Mouse (Mus musculus) spleen, adult 18-20 months (tissue): Measurements from ENCODE around the gene Ankle2.

Experiments used
- DNase-seq, 2 experiments: peaks; one replicate each; pipeline ENCODE4 v3.0.0; 2022; ENCODE audit warnings: mixed read lengths in 2 of 2

Ankle2 gene

DNA sequence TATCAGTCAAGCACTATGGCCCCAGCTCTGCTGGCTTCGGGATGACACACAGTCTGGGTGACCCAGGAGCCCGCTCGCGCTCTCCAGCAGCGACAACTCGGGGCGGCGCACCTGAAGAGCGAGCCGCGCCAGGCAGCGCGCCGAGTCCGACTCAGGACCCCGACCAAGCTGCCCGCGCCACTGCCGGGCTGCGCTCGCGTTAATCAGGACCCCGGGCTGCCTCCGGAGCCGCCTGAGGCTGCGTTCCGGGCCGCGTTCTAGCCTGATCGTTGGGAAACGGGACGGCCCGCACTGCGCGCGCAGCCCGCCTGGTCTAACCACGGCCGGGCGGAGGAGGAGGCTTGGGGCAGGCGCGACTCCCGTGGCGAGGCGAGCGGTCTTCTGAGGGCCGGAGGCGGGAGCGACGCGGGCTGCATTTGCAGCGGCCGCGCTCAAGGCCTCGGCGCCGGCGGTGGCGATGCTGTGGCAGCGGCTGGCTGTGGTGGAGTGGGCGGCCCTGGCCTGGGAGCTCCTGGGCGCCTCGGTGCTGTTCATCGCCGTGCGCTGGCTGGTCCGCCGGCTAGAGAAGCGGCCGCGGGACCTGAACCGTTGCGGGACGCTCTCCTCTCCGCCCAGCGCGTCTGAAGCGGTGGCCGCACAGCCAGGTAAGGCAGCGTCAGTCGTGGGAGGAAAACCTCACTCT lies at the start of gene Ankle2:
Gene Ankle2, plus strand, starts transcription at position 225 of the 682 bp plus-strand sequence.
- DNase-seq: peak; percentile 82 to 94

DNA sequence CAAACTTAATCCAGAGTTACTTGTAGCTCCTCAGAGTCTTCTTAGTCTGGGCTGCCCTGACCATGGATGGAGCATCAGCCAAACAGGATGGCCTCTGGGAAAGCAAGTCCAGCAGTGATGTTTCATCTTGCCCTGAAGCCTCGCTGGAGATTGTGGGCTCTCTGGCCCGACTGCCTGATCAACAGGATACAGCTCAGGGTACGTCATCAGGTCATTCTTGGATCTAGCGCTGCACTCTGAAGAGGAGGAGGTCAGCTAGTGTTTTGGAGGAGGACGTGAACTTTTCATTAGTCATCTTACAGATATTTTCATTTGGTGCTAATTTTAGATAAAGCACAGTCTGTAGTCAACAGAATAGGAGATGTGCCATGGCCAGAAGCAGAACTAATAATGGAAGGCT lies 49.1 kb upstream of the Ankle2 start:
- no peak for DNase-seq

DNA sequence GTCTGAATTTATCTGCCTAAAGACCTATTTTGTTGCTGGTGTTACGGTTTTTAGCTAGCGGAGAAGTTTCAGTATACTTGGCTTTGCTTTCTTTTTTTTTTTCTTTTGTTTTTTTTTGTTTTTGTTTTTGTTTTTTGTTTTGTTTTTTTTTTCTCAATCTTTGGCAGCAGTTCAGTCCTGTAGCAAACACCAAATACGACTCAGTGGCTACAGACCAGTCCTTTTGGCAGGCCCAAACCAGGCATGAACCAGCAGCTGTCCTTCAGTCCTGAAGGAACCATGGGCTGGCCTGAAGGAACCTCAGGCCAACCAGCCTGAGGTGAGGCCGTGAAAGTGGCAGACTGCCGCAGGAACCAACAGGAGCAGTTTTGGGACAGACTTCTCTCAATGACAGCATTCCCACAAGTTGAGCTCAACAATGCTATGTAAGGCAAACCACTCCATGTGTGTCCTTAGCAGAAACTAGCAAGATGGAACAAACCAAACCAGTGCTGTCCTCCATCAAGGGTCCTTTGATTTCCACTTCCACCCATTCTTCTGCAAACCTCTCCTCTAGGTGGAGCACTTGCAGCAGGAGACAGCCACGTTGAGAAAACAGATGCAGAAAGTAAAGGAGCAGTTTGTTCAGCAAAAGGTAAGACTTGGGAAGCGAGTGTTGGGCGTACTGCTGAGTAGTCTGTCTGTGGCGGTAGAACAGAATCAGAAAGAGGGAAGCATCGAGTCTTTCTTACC lies 27.5 kb upstream of the Ankle2 start:
- no peak for DNase-seq

DNA sequence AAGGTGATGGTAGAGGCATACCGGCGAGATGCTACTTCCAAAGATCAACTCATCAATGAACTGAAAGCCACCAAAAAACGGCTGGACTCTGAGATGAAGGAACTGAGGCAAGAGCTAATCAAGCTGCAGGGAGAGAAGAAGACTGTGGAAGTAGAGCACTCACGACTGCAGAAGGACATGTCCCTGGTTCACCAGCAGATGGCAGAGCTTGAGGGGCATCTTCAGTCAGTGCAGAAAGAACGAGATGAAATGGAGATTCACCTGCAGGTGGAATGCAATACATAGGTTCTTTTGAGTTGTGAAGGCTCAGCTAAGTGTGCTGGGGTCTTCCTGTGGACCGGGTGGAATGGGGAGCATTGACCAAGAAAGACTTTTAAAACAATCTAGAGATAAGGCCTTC lies 26.0 kb upstream of the Ankle2 start:
- no peak for DNase-seq

DNA sequence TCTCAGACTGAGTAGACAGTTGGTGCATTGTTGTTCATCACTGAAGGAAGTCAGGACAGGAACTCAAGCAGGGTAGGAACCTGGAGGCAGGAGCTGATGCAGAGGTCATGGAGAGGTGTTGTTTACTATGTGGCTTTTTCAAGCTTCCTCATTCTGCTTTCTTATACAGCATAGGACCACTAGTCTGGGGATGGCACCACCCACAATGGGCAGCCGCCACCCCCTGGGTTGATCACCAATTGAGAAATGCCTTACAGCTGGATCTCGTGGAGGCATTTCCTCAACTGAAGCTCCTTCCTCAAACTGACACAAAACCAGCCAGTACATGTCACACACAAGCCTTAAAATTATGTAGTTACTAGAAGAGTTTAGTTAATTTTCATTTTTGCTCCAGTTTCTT lies 19.5 kb upstream of the Ankle2 start:
- no peak for DNase-seq

DNA sequence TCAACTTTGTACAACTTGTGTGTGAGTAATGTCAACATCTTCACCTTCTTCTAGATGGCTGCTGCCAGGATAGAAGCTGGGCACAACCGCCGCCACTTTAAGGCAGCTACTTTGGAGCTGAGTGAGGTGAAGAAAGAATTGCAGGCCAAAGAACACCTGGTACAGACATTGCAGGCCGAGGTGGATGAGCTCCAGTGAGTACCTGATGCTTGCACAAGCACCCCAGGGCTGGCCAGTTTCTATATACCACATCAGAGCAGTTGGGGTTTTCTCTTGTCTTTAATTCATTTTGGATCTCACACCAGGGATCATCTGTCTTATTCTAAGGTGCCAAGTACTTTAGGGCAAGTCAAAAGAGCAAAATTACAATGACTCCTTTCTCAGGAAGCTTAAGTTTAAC lies 14.0 kb upstream of the Ankle2 start:
- no peak for DNase-seq

DNA sequence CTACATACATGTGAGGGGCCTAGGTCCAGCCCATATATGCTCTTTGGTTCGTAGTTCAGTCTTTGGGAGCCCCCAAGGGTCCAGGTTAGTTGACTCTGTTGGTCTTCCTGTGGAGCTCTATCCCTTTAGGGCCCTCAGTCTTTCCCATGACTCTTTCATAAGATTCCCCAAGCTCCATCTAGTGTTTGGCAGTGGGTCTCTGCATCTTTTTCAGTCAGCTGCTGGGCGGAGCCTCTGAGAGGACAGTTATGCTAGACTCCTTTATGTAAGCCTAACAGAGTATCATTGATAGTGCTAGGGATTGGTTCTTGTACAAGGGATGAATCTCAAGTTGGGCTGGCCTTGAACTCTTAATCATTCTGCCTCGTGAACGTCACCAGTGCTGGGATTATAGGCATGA lies 10.5 kb upstream of the Ankle2 start:
- no peak for DNase-seq

DNA sequence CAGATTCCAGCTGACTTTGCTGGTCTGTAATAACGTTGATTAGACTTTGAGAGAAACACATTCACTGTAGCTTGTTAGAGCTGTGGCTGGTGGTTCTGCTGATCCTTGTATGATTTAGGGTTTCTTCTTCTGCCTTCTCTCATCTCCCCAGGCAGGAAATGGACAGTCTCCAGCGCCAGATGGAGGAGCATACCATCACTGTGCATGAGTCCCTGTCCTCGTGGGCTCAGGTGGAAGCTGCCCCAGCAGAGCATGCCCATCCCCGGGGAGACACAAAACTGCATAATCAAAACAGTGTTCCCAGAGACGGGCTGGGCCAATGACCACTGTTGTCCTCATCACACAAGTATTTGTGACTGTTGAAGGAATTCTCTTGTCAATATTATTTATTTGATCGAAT lies 8.0 kb upstream of the Ankle2 start:
- no peak for DNase-seq

DNA sequence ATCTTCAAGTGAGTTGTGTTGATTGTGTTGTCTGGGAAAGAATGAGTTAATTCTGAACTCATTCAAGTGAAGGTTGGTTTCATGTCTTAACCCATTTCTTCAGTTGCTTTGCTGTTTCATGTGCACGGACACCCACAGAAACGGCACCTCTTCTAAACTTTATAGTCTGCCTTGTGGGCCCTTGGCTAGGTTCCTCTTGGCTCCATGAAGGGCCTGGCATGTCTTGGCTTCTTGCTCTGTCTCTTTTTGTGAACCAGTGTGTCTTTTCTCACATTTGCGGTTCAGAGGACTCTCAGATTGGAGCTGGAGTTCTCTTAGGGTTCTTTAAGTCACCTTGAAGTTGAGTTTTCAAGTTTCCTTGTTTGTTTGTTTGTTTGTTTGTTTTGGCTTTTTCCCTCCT lies 5.7 kb upstream of the Ankle2 start:
- no peak for DNase-seq

DNA sequence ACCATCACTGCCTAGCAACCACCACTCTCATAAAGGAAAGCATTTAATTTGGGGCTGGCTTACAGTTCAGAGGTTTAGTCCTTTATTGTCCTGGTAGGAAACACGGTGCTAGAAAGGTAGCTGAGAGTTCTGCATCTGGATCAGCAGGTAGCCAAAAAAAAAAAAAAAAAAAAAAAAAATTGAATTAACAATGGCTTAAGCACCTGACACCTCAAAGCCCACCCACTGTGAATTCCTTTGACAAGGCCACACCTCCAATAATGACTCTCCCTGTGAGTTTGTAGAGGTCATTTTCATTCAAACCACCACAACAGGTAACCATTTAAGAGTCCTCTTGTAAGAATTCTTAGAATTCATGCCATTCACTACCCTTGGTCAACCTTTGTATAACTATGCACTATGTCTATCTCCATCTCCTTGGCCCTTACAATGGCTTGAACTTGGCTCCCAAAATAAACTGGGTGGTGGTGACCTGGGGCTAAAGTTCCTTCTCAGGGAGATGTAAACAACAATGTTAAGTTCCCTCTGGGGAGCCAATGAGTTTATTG lies 3.4 kb upstream of the Ankle2 start:
- DNase-seq: no peak

DNA sequence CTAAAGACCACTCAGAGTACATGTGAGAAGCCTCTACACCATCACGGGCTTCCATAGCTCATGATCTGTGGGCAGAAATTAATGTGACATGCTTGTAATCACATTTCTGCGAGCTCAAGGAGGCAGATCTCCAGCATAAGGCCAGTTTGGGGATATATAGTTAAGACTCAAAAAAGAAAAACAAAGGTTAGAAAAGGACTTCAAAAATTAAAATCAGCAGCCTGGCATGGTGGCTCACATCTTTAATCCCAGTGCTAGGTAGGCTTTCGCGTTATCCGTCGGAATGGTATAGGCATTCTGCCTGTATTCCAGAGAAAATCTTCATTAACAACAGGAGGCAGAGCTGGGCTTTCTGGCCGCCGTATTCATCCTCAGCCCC lies 414 bp upstream of the Ankle2 start:
- no peak for DNase-seq

DNA sequence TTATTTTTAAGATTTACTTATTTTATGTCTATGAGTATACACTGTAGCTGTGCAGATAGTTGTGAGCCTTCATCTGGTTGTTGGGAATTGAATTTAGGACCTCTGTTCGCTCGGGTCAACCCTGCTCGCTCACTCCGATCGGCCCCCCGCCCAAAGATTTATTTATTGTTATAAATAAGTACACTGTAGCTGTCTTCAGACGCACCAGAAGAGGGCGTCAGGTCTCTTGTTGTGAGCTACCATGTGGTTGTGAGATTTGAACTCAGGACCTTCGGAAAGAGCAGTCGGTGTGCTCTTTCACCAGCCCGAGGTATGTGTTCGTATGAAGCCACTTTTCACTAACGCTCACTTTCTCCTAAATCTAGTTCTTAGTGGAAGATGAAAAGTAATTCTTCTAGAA lies 834 bp downstream of the Ankle2 start:
- DNase-seq: no peak

DNA sequence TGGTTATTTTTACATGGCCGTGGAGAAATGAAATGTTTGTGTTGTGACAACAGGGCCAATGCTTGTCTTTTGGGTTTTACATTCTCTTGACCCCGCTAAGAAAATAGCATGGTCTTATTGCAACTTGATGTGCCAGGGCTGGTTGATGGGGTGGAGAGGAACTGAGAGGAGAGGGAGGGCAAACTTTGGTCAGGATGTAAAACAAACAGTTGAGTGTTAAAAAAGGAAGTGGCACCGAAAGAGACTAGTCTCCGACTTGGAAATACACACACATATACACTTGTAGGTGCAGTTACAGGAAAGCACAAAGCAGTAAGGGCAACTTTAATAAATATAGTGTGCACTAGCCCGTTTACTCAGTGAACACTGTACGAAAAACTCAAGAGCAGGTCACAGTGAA lies 1.5 kb downstream of the Ankle2 start:
- no peak for DNase-seq

DNA sequence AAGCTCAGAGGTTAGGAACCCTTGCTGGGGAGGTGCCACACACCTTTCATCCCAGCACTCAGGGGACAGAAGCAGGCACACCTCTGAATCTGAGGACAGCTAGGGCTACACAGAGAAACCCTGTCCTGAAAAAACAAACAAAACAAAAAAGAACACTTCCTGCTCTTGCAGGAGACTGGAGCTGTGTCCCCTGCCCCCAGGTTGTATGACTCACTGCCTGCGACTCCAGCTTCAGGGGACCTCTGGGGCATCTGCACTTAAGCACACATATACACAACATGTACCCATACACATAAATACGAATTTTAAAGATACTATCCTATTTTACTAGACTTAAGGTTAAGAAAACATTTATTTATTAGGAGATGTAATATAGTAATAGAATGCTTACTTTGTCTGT lies 13.3 kb downstream of the Ankle2 start:
- DNase-seq: no peak

DNA sequence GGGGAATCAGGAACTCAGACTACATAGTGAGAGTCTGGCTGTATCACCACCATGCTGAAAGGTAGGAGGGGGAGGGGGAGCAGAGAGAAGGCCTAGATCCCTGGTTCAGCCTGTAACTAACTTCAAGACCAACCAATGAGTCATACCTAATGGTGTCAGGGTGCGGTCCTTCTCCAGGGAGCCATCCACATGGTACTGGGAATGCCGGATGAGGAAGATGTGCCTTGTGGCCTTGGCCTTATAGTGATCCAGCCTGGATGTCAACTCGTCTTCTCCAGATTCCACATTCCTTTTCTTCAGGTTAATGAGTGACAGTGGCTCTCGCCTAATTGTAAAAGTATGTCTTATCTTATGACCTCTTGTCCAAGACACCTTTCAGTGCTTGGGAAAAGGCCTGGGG lies 36.1 kb downstream of the Ankle2 start:
- no peak for DNase-seq

DNA sequence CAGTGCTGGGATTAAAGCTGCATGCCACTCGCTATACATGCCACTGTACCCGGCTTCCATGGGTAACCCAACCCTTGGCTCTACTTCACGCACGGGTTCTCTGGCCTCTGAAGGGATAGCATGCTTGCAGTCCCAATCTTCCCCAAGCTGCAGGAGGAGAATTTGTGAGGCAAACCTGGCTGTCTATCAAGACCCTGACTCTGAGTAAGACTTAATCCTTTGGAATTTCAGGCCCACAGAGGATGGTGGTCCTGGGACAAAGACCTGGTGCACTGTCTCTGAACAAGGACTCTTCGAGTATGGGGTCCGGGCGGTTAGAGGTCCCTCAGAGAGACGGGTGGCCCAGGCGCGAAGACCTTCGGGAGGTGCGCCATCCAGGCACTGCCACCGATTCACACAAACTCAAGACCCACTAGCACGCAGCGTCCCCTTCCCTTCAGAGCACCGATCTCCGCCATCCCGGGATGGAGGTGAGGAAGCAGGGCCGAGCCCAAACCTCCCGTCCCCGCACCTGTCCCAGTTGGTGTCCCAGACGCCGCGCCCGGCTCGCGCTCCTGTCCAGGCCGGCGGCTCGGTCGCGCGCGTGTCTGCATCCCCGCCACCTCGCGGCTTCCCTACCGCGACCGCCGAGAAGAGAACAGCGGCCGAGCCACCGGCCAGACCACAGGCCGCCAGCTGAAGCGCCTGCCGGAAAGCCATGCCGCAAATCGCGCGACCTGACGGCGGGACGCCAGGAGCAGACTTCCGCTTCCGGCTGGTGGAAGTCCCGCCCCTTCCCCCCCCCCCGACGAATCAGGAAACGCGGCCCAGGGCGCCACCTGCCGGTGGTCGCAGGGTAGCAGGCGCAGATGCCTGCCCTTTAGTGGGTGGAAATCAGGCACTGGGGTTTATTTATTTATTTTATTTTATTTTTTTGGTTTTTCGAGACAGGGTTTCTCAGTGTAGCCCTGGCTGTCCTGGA lies 38.6 kb downstream of the Ankle2 start, which contains the start of gene Pgam5:
Gene Pgam5, minus strand, starts transcription at position 773 of the 961 bp plus-strand sequence.
- peak; percentile 77 to 85 for DNase-seq

DNA sequence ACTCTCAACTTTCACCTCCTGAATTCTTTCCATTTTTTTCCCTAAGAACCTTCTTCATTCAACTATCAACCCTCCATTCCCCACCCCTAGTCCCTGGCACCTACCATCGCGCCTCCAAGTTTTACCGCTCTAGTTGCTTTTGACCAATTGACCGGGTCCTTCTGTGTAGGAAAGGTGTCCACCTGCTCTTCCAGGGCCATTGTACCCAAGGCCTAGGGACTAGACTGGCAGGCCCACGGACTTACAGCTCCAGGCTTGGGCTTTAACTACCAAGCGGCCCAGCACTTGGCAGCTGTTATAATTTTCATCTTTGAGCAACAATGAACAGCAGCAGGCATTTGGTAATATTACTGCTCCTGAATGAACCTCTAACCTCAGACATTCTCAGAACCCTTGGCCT lies 39.4 kb downstream of the Ankle2 start:
- no peak for DNase-seq

DNA sequence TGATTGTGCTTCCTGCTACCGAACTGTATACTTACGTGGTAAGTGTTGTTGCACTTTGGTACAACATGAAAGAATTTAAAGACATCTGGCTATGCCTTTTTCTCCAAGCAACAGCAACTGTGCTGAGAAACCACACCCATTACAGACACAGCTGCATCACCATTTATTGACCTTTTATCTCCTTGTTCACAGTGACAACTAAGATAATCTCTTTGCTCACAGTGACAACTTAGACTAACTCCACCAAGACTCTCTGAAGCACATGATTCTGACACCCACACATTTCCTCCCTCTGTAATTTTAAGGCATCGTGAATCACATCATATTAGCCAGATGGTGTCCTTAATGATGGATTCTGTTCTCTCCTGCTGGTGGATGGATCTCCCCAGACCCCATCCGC lies 43.3 kb downstream of the Ankle2 start:
- no peak for DNase-seq

DNA sequence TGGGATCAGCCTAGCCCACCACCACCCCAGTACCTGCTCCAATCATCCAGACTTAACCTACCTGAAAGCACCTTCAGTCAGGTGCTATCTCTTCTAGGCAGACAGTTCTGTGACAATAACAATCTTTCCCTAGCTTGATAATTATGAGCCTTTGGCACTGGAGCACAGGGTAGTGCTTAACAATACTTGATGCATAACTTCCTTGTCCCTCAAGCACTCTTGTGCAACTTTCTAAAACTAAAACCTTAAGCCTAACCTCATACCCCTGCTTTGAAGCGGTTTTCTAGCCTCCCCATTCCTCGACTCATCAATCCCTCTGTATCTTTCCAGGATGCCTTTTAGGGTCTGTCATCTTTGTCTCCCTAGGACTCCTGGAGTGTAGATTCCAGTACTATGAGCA lies 44.0 kb downstream of the Ankle2 start:
- DNase-seq: no peak

DNA sequence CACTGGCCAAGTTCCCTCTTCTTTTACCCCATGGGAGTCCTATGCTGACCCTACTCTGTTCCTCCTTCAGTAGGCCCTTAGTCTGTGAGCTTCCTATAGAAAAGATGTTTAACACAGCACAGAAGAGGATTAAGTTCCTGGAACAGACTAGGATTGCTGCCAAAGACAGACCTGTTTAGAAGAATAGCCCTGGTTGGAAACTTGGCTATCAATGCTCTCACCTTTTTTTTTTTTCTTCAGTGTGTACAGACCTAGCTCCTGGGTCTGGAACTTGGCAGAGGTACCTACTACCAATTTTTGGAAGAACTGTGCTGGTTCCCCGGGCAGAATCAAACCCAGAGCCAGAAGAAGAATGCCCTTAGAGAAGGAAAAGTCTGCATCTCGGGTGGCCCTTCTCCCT lies 45.6 kb downstream of the Ankle2 start:
- no peak for DNase-seq

DNA sequence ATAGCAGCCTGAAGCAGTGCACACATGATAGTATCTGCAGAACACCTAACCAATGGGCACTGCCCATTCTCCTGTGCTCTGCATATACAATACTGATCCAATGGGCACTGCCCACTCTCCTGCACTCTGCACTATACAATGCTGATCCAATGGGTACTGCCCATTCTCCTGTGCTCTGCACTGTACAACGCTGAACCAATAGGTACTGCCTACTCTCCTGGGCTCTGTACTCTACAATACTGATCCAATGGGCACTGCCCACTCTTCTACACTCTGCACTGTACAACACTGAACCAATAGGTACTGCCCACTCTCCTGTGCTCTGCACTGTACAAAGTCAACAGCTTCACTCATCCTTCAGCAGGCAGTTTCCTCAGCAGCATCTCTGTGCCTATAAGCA lies 46.1 kb downstream of the Ankle2 start:
- no peak for DNase-seq

DNA sequence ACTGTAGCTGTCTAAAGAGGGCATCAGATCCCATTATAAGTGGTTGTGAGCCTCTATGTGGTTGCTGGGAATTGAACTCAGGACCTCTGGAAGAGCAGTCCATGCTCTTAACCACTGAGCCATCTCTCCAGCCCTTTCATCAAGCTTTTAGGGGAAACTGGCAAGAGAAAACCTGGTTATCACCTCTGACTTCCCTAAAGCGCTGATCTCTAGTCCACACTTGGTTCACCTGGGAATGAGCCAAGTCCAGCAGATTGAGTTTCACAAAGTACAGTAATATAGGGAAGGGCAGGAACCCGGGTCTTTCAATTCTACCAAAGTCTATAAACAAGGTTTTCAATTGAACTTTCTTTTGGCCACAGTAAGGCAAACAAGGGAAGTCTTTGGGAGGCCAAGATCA lies 51.2 kb downstream of the Ankle2 start:
- DNase-seq: no peak

DNA sequence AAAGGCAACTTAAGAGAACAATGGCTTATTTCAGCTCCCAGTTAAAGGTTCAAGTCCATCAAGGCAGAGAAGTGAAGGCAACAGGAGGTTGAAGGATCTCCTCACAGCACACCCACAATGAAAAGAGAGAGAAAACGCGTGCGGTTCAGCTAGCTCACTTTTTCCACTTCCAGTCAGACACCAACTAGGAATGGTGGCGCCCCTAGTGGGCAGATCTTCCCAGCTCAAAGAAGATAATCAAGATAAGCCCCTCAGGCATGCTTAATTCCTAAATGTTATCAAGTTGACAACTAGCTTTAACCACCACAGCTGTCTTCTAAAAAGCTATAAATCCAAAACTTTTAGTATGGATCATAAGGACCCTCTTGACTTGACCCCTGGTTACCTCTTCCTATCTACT lies 53.7 kb downstream of the Ankle2 start:
- peak; percentile 32 to 80 for DNase-seq
